Mouse (Mus musculus): ENCODE data around the gene Bicra. TPM values are rescaled to one million over a fixed set of nuclear protein-coding genes. Genes with fewer than 3 reads are reported as not detected.

The Bicra gene
- total and polyA plus RNA-seq, 2 experiments from 2014 or later, result 5.0 to 5.8 TPM

DNA sequence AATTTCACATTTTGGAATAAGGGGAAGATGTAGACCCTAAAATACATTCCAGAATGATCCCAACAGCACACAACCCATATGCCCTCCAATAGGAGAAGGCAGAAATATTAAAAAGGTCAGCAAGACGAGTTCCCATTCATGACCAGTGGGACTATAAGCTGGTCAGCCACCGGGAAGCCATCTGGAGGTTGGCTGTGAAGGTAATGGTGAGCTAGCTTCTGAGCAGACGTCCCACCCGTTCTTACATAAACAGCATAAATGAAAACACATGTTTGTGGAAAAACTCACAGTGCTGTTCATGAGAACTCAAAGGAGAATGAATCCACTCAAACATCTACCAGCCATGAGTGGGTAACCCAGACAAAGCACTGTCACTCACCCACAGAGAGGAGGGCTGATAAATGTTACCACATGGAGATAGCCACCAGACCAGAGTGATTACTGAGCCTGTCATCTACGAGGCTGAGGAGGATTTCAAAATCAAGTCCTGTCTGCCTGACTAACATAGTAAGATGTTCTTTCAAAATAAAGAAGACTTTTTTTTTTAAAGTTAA lies 33.9 kb downstream of the Bicra start:
- 86% methylated on average over 5 of the region's 5 CpGs for WGBS
- H3K27ac ChIP-seq (ENCODE audit: low read depth, low read length), result no peak overlapping the region
- ATAC-seq (no peak), DNase-seq (no peak)
- no peak overlapping the region for H3K9ac ChIP-seq
- H3K27me3 ChIP-seq (ENCODE audit: insufficient read depth, low read length), result no peaks in the 10 kb centered on the region
- no peaks in the 10 kb centered on the region for H3K4me1 ChIP-seq (ENCODE audit: insufficient read depth)
- H3K36me3 ChIP-seq (ENCODE audit: insufficient read depth), result no peaks in the 10 kb centered on the region
- no peak overlapping the region for H3K4me2 ChIP-seq (ENCODE audit: low read depth)
- H3K9me3 ChIP-seq (ENCODE audit: low read length), result no peaks in the 10 kb centered on the region
- TF ChIP-seq CTCF (IDR thresholded peaks at IDR 0.05; ENCODE audit: low read depth), result no peak
- no peak overlapping the region for H3K4me3 ChIP-seq (ENCODE audit: low read depth, low read length)

- peak; percentile 62 for TF ChIP-seq CTCF (IDR thresholded peaks at IDR 0.05; ENCODE audit: low read depth)
- Histone ChIP-seq H3K4me2 (ENCODE audit: low read depth) (no peak overlapping the region), H3K27me3 (ENCODE audit: insufficient read depth, low read length) (no peaks in the 10 kb centered on the region), H3K36me3 (ENCODE audit: insufficient read depth) (no peaks in the 10 kb centered on the region), H3K4me3 (ENCODE audit: low read depth, low read length) (no peak overlapping the region), H3K27ac (ENCODE audit: low read depth, low read length) (no peak overlapping the region), H3K9me3 (ENCODE audit: low read length) (no peaks in the 10 kb centered on the region), H3K9ac (no peak overlapping the region), H3K4me1 (ENCODE audit: insufficient read depth) (no peaks in the 10 kb centered on the region)
- WGBS, result 85% methylated on average over 11 of the region's 11 CpGs
- DNase-seq (no peak), ATAC-seq (no peak)
These were observed 35.0 kb downstream of the Bicra start for GRCm38 (mm10) chr7:16012576-16013263.

DNA sequence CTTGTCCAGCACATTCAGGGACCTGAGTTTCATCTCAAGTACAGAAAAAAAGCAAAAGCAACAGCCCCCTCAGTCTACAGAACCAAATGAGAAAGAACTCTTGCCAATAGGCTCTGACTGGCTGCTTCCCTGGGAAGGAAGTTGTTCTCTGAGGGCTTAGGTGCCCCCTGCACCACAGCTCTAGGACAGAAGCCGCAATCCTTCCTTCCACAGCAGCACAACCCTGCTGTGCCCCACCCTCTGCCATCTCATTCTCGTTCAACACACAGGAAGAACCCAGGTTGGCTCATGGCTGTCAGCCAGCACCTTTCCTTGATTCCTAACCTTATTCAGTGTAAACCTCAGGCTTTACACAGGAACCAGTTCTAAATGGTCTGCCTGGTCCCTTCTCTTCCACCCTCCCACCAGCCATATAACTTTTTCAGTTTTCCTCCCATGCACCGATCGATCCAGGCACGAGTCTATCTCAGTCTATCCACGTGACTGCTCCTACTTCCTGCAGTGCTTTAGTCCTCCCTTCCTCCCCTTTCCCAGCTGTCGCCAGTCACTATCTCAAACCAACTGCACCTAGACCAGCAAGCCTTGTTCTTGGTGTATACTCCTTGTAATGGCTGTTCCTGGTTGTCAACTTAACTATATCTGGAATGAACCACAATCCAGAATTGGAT lies 36.2 kb downstream of the Bicra start:
- Histone ChIP-seq H3K9me3 (ENCODE audit: low read length) (no peaks in the 10 kb centered on the region), H3K9ac (no peak overlapping the region), H3K36me3 (ENCODE audit: insufficient read depth) (no peaks in the 10 kb centered on the region), H3K27me3 (ENCODE audit: insufficient read depth, low read length) (no peaks in the 10 kb centered on the region), H3K4me2 (ENCODE audit: low read depth) (no peak overlapping the region), H3K4me3 (ENCODE audit: low read depth, low read length) (no peak overlapping the region), H3K27ac (ENCODE audit: low read depth, low read length) (no peak overlapping the region), H3K4me1 (ENCODE audit: insufficient read depth) (no peaks in the 10 kb centered on the region)
- DNase-seq, result no peak
- WGBS, result 92% methylated on average over 7 of the region's 7 CpGs
- no peak for ATAC-seq
- TF ChIP-seq CTCF (IDR thresholded peaks at IDR 0.05; ENCODE audit: low read depth), result no peak

DNA sequence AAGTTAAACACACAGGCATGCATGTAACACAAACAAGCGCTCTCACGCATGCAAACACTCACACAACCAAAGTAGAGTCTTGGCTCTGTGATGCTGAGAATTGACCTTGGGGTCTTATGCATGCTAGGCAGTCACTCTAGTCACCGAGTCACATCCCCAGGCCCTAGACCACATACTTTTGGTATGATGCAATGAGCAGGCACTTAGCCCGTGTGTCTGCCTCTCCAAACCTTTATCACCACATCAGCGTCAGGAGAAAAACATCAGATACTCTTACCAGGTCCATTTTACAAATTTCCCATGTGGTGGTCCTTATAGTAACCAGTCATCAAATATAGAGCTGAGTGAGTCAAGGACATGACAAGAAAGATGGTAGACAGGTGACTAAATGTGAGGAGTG lies 37.1 kb downstream of the Bicra start:
- WGBS, result 82% methylated on average over 5 of the region's 5 CpGs
- no peak overlapping the region for H3K9ac ChIP-seq
- no peaks in the 10 kb centered on the region for H3K36me3 ChIP-seq (ENCODE audit: insufficient read depth)
- no peaks in the 10 kb centered on the region for H3K9me3 ChIP-seq (ENCODE audit: low read length)
- no peaks in the 10 kb centered on the region for H3K27me3 ChIP-seq (ENCODE audit: insufficient read depth, low read length)
- H3K4me3 ChIP-seq (ENCODE audit: low read depth, low read length), result no peak overlapping the region
- H3K4me2 ChIP-seq (ENCODE audit: low read depth), result no peak overlapping the region
- ATAC-seq, result no peak
- DNase-seq, result no peak
- TF ChIP-seq CTCF (IDR thresholded peaks at IDR 0.05; ENCODE audit: low read depth), result no peak
- H3K4me1 ChIP-seq (ENCODE audit: insufficient read depth), result no peaks in the 10 kb centered on the region
- H3K27ac ChIP-seq (ENCODE audit: low read depth, low read length), result no peak overlapping the region

DNA sequence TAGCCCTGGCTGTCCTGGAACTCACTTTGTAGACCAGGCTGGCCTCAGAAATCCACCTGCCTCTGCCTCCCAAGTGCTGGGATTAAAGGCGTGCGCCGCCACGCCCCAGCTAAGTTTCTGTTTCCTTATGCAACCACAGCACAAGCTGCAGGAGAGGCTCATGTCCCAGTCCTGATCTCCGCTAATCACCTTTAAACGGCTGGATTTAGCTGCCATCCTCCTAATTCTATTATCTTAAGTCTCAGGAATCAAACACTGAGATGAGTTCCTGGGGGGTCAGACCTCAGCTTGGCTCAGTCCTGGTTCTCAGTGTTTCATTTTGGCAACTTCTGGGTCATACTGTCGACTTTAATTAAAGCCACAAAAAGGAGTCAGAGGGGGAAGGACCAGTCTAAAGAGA lies 38.1 kb downstream of the Bicra start:
- Histone ChIP-seq H3K27ac (ENCODE audit: low read depth, low read length) (no peak overlapping the region), H3K9ac (no peak overlapping the region), H3K27me3 (ENCODE audit: insufficient read depth, low read length) (no peaks in the 10 kb centered on the region), H3K4me1 (ENCODE audit: insufficient read depth) (no peaks in the 10 kb centered on the region), H3K4me3 (ENCODE audit: low read depth, low read length) (no peak overlapping the region), H3K9me3 (ENCODE audit: low read length) (no peaks in the 10 kb centered on the region), H3K4me2 (ENCODE audit: low read depth) (no peak overlapping the region), H3K36me3 (ENCODE audit: insufficient read depth) (no peaks in the 10 kb centered on the region)
- no peak for DNase-seq
- no peak for TF ChIP-seq CTCF (IDR thresholded peaks at IDR 0.05; ENCODE audit: low read depth)
- ATAC-seq, result no peak
- WGBS, result 87% methylated on average over 7 of the region's 7 CpGs

- no peak for TF ChIP-seq CTCF (IDR thresholded peaks at IDR 0.05; ENCODE audit: low read depth)
- DNase-seq (no peak), ATAC-seq (0 out of 2 replicates have a peak, but pooled peaks have one; percentile 30)
- Histone ChIP-seq H3K27ac (ENCODE audit: low read depth, low read length) (no peak overlapping the region), H3K9me3 (ENCODE audit: low read length) (no peaks in the 10 kb centered on the region), H3K4me2 (ENCODE audit: low read depth) (no peak overlapping the region), H3K9ac (no peak overlapping the region), H3K4me3 (ENCODE audit: low read depth, low read length) (no peak overlapping the region), H3K27me3 (ENCODE audit: insufficient read depth, low read length) (no peaks in the 10 kb centered on the region), H3K36me3 (ENCODE audit: insufficient read depth) (no peaks in the 10 kb centered on the region; the same call in 1 of the 2 replicates), H3K4me1 (ENCODE audit: insufficient read depth) (no peaks in the 10 kb centered on the region)
- WGBS, result 68% methylated on average over 3 of the region's 3 CpGs
These were observed 42.7 kb downstream of the Bicra start for GRCm38 (mm10) chr7:16005020-16005419.
